Mouse (Mus musculus) spleen, postnatal 36 days (tissue): Measurements from ENCODE around the gene Lyg1.
"Not testable (repeated sequence)": the region's sequence is repeated elsewhere in the genome, so short reads cannot be mapped to it uniquely, and the experiment has no call there.

Experiments used
- DNase-seq, 2 experiments: peaks; one replicate each; pipeline ENCODE4 v3.0.0; 2022; ENCODE audit warnings: low spot score in 2 of 2, mixed read lengths in 1 of 2

Gene Lyg1

GRCm38 (mm10) chr1:37957659-37958058, at the start of gene Lyg1:
Lyg1 (minus strand) TSS chr1:37957759.
- DNase-seq = no peak

- DNase-seq = no peak
Observed at GRCm38 (mm10) chr1:38006741-38007140, 49.2 kb upstream of the Lyg1 start.

GRCm38 (mm10) chr1:38003046-38003445, 45.5 kb upstream of the Lyg1 start:
- no peak for DNase-seq

- no peak for DNase-seq
Observed at GRCm38 (mm10) chr1:38001956-38002355, 44.4 kb upstream of the Lyg1 start.

- DNase-seq = no peak
Observed at GRCm38 (mm10) chr1:38000844-38001243, 43.3 kb upstream of the Lyg1 start.

- no peak for DNase-seq
Observed at GRCm38 (mm10) chr1:37999552-37999951, 42.0 kb upstream of the Lyg1 start.

GRCm38 (mm10) chr1:37998371-37999199, 41.0 kb upstream of the Lyg1 start:
- DNase-seq = no peak

- DNase-seq = peak; percentile 96 to 97
Observed at GRCm38 (mm10) chr1:37997867-37998266, 40.3 kb upstream of the Lyg1 start, which contains the start of the genes Txndc9 and Eif5b. Txndc9 (minus strand) TSS chr1:37997893. Eif5b (plus strand) TSS chr1:37998010.

GRCm38 (mm10) chr1:37996877-37997484, 39.4 kb upstream of the Lyg1 start:
- DNase-seq = peak; percentile 99

- DNase-seq = no peak
Observed at GRCm38 (mm10) chr1:37996226-37996625, 38.7 kb upstream of the Lyg1 start.

- no peak for DNase-seq
Observed at GRCm38 (mm10) chr1:37987856-37988255, 30.3 kb upstream of the Lyg1 start.

GRCm38 (mm10) chr1:37985764-37986323, 28.3 kb upstream of the Lyg1 start:
- DNase-seq = no peak

GRCm38 (mm10) chr1:37984326-37984725, 26.8 kb upstream of the Lyg1 start:
- no peak for DNase-seq

GRCm38 (mm10) chr1:37977303-37977702, 19.7 kb upstream of the Lyg1 start:
- no peak for DNase-seq

GRCm38 (mm10) chr1:37976666-37977065, 19.1 kb upstream of the Lyg1 start:
- DNase-seq = not testable (repeated sequence)

GRCm38 (mm10) chr1:37971520-37971919, 14.0 kb upstream of the Lyg1 start:
- DNase-seq = no peak

GRCm38 (mm10) chr1:37968746-37969145, 11.2 kb upstream of the Lyg1 start:
- no peak for DNase-seq

- no peak for DNase-seq
Observed at GRCm38 (mm10) chr1:37965571-37965970, 8.0 kb upstream of the Lyg1 start.

- no peak for DNase-seq
Observed at GRCm38 (mm10) chr1:37959486-37959885, 1.9 kb upstream of the Lyg1 start.

GRCm38 (mm10) chr1:37958516-37958915, 957 bp upstream of the Lyg1 start:
- DNase-seq = no peak

GRCm38 (mm10) chr1:37956690-37957431, 698 bp downstream of the Lyg1 start:
- no peak for DNase-seq

- no peak for DNase-seq
Observed at GRCm38 (mm10) chr1:37955251-37955650, 2.3 kb downstream of the Lyg1 start.
